Mouse (Mus musculus): Measurements from ENCODE around the gene Rhebl1. TPM values are rescaled to one million over a fixed set of nuclear protein-coding genes. Genes with fewer than 3 reads are reported as not detected.

The Rhebl1 gene
- 10 to 100 TPM in 1 of 2 experiments, 1 to 10 TPM in 1; 4.6 to 10.5 TPM for total RNA-seq (2023)

DNA sequence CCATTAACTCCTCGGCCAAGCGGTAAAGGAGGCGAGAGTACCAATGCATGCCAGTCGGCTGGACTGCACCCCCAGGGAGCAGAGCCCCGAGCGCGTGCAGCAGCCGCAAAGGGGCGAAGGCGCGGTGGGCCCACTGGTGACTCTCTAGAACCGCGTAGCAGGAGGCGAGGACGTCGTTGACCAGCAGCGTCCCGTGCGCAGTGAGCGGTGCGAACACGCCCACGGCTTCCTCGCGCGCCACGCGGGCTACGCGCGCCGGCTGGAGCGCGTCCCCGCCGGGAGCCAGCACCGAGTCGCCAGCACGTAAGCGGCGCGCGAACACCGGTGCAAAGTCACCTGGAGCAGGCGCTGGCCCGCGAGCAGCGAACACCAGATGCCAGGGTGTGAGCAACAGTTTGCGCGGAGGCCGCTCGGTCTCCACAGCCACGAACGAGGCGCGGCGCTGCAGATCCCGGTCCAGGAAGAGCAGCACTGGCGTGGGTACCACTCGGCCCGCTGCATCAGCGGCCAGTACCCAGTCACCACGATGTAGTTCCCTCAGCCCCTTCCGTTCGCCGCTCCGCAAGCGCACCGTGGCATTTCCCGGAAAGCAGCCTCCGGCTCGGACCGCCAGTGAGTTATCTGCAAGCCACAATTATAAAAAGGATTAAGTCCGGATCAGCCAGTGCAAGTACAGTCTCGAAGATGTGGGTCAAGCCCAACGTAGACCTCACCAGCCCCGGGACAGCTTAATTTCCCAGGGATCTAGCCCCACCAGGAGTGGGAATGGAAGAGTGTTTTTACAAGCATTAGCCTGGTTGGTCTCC is at the start of gene Rhebl1:
Gene Rhebl1, minus strand, starts transcription at position 601 of the 806 bp plus-strand sequence.

DNA sequence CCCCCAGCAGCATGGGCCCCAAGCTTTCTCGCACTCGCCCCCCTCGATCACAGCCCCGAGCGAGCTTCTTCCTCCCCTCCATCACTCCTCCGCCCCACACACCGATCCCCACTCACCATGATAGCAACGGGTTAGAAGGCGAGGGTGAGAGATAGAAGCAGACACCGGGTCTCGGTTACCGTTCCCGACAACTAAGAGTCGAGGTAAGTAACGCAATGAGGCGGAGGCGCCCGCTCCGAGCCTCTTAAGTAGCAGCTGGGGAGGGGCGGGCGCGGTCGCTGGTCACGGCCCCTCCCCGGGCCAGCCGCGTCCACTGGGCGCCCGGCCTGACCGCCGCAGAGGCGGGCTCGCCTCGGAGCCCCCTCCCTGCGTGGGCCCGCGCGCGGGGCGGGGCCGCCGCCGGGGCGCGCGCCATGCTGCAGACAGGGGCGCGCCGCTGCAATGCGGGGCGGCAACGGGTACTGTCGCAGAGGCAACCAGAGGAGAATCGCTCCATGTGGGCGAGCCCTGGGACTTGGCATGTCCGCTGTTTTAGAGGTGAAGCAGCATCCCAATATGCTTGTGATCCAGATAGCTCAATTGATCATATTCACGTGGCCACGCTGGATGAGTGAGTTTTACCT is 40.0 kb upstream of the Rhebl1 start, which contains the start of gene Tuba1b:
Gene Tuba1b, minus strand, starts transcription at position 349 of the 623 bp plus-strand sequence.

DNA sequence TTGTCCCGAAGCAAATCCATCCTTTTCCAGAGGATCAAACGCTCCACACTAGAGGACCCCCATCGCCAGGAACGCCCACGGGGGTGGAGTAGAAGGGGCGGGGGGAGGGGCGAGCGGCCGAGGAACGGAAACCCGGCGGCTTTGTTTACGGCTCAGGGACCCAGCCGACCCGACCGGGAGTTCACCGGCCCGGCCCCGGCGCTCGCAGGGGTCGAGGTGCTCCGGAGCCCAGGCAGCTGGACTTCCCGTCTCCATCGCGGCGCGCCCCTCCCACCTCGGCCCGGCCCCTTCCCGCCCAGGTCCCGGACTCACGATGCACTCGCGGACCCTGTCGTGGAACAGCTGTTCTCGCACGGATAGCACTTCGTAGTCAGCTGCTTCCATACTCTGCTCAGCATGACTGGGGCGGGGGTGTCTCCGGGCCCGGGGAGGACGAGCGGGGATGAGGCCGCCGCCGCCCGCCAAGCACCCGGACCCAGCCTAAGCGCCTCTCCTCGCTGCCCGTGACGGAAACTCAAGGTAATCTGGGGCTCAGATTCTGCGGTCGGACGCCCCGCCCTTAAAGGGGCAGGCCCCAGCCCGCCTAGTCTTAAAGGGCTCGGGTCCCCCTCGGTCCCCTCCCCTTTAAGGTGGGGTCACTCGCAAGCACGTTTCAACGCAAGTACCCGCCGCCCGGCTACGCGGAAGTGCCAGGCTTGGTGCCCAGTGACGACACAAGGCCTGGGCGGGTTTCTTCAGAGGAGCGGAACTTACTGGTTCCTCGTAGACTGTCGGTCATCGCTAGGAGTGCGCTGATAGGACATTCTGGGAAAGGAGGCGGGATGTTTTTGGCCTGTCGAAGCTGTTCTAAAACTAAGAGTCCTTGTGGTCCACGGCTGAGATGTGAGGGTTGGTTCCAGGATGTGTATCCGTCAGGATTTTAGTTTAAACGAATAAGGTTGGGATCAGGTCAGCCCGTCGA is 23.5 kb upstream of the Rhebl1 start, which contains the start of gene Lmbr1l:
Gene Lmbr1l, minus strand, starts transcription at position 694 of the 961 bp plus-strand sequence.

DNA sequence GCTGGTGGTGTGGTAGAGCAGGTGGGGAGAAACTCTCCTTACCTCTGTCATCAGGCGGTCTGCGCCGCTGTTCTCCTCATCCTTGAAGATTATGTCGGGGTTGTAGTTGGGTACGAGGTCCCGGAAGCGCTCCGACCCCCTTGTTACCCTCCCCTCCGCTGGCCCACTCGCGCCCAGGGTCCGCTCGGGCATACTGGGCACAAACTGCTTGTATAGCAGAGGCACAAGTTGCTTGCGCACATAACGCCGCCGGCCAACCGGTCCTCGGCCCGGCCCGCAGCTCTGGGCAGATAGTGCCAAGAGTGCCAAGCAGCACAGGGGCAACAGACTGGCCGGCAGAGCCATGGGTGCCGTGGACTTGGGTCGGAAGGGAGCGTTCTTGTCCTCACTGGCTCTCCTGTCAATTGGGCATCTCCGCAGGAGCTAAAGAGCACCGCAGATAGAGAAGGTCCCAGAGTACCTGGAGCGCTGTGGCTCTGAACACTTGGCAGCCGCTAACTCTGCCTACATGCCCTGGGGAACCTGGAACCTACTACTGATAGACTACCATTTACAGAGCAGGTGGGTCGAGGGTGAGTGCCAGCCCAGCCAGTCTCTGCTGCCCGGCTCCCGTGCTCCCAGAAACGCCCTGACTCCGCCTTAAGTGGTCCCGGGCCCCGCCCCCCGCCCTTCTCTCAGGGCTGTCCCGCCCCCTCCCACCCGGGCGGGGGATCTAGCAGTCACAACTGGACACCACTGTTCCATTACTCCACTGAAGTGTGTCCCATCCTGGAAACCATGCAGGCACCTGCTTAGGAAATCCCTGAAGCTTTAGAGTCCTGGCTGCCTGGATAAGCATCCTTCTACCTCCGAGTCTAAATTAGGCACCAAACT is 3.8 kb upstream of the Rhebl1 start, which contains the start of gene Dhh:
Gene Dhh, minus strand, starts transcription at position 613 of the 873 bp plus-strand sequence.

DNA sequence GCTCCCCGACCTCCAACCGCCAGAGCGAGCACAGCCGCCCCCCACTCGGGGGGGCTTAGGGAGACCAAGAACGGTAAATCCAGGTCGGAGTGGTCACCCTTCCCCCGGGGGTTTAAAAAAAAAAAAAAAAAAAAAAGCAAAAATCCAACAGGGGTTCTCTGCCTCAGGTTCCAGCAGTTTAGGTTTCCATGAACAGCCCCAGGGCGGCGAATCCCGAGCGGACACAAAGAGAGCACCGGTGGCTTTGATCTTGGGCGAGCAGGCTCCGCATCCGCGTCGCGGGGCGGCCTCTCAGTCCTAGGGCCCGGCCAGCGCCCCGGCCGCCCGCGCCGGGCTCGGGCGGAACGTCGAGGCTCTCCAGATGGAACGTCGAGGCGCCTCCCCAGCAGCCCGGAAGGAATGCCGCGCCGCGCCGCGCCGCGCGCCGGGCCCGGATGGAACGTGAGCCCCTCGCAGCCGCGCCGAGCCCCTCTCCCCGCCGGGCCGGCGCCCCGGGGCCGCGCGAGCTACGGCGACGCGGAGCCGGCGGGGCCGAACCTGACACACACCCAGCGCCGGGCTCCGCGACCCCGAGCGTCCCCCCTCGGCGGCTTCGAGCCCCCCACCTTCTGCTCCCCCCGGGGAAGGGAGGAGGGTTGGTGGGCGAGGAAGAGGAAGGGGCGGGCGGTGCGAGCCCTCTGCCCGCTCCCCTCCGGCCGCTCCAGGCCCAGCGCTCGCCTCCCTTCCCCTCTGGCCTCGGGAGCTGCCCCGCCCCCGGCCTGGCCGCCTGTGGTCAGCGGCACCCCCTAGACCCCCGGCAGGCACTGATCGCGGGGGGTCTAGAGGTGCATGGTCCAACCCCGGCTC is 23.0 kb downstream of the Rhebl1 start, which contains the start of gene Kmt2d:
Gene Kmt2d, minus strand, starts transcription at position 135 of the 846 bp plus-strand sequence.

DNA sequence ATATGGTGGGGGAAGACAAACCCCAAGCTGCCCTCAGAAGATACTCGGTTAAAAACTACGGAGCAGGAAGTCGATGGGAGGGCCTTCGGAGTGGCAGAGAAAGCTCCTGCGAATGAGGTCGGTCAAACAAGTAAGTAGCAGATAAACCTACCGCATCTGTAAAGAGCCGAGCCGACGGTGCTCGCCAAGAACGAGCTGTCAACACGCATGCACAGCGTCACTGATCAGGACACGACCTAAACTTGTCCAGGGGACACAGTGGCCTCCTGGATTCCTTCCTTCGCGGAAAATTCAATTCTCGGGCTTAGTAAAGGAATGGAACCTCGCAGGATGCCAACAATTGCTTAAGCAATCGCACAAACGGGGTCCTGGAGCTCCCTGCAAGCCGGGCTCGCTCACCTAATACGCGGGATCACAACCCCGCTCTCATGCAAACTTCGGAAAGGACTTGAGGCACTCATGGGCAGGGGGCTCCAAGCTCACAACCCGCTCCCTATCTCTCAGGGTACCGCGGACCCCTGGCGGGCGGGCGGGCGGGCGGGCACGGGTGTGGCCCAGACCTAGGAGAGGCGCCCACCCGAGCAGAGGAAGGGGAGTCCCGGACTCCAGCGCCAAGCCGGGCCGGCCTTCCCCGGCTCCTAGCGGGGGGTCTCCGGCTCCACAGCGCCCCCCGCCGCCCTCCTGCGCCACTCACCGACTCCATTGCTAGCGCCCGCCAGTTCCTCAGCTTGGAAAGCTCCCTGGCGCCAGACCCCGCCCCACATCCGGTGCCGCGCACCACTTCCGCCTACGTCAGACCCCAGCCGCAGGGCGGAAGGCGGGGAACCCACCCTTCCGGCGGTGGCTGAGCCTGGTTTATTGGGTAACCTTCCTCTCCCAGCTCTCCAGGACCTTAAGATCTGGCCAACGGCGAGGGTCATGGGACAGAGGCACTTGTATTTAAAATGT is 63.3 kb downstream of the Rhebl1 start, which contains the start of gene Prkag1:
Gene Prkag1, minus strand, starts transcription at position 786 of the 948 bp plus-strand sequence.

Other genes starting within 250 kb of the Rhebl1 start
- gene Ddx23, start 231.6 kb downstream of the Rhebl1 start, total RNA-seq (2023) = 100 to 1,000 TPM in 1 of 2 experiments, 10 to 100 TPM in 1; 97.7 to 139 TPM
- 1 to 10 TPM; 3.8 to 5.4 TPM for gene Rnd1, start 217.1 kb downstream of the Rhebl1 start, total RNA-seq (2023)
- not detected for gene Ccdc65, start 186.3 kb downstream of the Rhebl1 start, total RNA-seq (2023)
- gene Fkbp11, start 166.3 kb downstream of the Rhebl1 start, total RNA-seq (2023) = 1 to 10 TPM in 1 of 2 experiments, under 1 TPM in 1; 0.94 to 1.3 TPM
- gene Arf3, start 131.3 kb downstream of the Rhebl1 start, total RNA-seq (2023) = 10 to 100 TPM; 85.4 to 92.2 TPM
- gene Wnt10b, start 116.4 kb downstream of the Rhebl1 start, total RNA-seq (2023) = not detected
- gene Wnt1, start 104.7 kb downstream of the Rhebl1 start, total RNA-seq (2023) = not detected
- not detected for gene Ddn, start 85.0 kb downstream of the Rhebl1 start, total RNA-seq (2023)
- gene Prkag1, start 63.0 kb downstream of the Rhebl1 start, total RNA-seq (2023) = 10 to 100 TPM; 54.0 to 54.3 TPM
- 100 to 1,000 TPM; 118 to 120 TPM for gene Kmt2d, start 23.3 kb downstream of the Rhebl1 start, total RNA-seq (2023)
- gene Dhh, start 4.0 kb upstream of the Rhebl1 start, total RNA-seq (2023) = not detected
- 100 to 1,000 TPM; 112 to 113 TPM for gene Lmbr1l, start 23.7 kb upstream of the Rhebl1 start, total RNA-seq (2023)
- 100 to 1,000 TPM; 138 to 142 TPM for gene Tuba1b, start 40.0 kb upstream of the Rhebl1 start, total RNA-seq (2023)
- not detected for gene Gm49450, start 59.0 kb upstream of the Rhebl1 start, total RNA-seq (2023)
- gene Tuba1a, start 59.2 kb upstream of the Rhebl1 start, total RNA-seq (2023) = 100 to 1,000 TPM; 119 to 136 TPM
- gene Tuba1c, start 135.4 kb upstream of the Rhebl1 start, total RNA-seq (2023) = 100 to 1,000 TPM; 144 to 185 TPM
- gene Prph, start 160.6 kb upstream of the Rhebl1 start, total RNA-seq (2023) = not detected
- gene Troap, start 180.0 kb upstream of the Rhebl1 start, total RNA-seq (2023) = 1 to 10 TPM in 1 of 2 experiments, not detected in 1; 2.2 TPM
- not detected for gene C1ql4, start 193.3 kb upstream of the Rhebl1 start, total RNA-seq (2023)
- 10 to 100 TPM in 1 of 2 experiments, 1 to 10 TPM in 1; 9.7 to 10.2 TPM for gene Dnajc22, start 198.6 kb upstream of the Rhebl1 start, total RNA-seq (2023)
- 1 to 10 TPM in 1 of 2 experiments, under 1 TPM in 1; 0.97 to 1.0 TPM for gene Spats2, start 231.4 kb upstream of the Rhebl1 start, total RNA-seq (2023)